Mouse (Mus musculus) kidney, adult 2 months (tissue): Measurements from ENCODE around the gene Gcnt3. TPM values are rescaled to one million over a fixed set of nuclear protein-coding genes. Genes with fewer than 3 reads are reported as not detected.
A peak's percentile ranks its signal among the peaks of the same experiment; 100 is the strongest.

Experiments used
- DNase-seq: peaks from one replicate; pipeline ENCODE4 v3.0.0; 2021
- H3K27ac ChIP-seq: fragments of 200-500 bp; 2 replicates; pipeline ENCODE4 v1.5.1; 2012; ENCODE audit warnings: low read depth, low read length, control low read depth, inconsistent platforms; ENCODE audit not compliant: insufficient read depth
- H3K27me3 ChIP-seq: fragments of 200-500 bp; replicated peaks from 2 replicates; pipeline ENCODE4 v1.6.1; 2012; ENCODE audit warnings: mild to moderate bottlenecking, moderate library complexity, low read length, inconsistent platforms; ENCODE audit not compliant: control insufficient read depth, insufficient read depth
- H3K36me3 ChIP-seq: fragments of 200-500 bp; 2 replicates; pipeline ENCODE4 v1.6.1; 2012; ENCODE audit warnings: mild to moderate bottlenecking, moderate library complexity, low read length, inconsistent platforms; ENCODE audit not compliant: control insufficient read depth, insufficient read depth
- H3K4me1 ChIP-seq: fragments of 200-500 bp; 2 replicates; pipeline ENCODE4 v1.6.1; 2011; ENCODE audit warnings: low read length; ENCODE audit not compliant: control insufficient read depth, insufficient read depth
- H3K4me3 ChIP-seq: fragments of 200-500 bp; 2 replicates; pipeline ENCODE4 v1.5.1; 2011; ENCODE audit warnings: mild to moderate bottlenecking, low read depth, low read length, control low read depth; ENCODE audit not compliant: insufficient read depth
- CTCF ChIP-seq: fragments of 200-500 bp; conservative IDR thresholded peaks from 2 replicates; pipeline ENCODE4 v1.5.1; 2011; ENCODE audit warnings: low read depth, mild to moderate bottlenecking, control low read depth, low read length, moderate library complexity, mixed read lengths; ENCODE audit not compliant: insufficient read depth, insufficient read length
- POLR2A ChIP-seq: fragments of 200-500 bp; IDR thresholded peaks from one replicate; pipeline ENCODE4 v1.6.1; 2011; ENCODE audit warnings: low read depth, low read length, control low read depth
- WGBS: fragments of 180-500 bp; shearing (Covaris S2); methylation state at CpG from one replicate; pipeline ENCODE4 v1.1.7; 2018; 5-methylcytosine and 5-hydroxymethylcytosine counted together
- polyA plus RNA-seq: library from polyadenylated mRNA; depleted of rRNA; stranded (reverse); fragments of >200 nt; gene quantifications from 2 replicates; pipeline ENCODE4 v1.2.3, GENCODE M21; 2012

Gene Gcnt3
- polyA plus RNA-seq, 1 experiment: 0.30 TPM

DNA sequence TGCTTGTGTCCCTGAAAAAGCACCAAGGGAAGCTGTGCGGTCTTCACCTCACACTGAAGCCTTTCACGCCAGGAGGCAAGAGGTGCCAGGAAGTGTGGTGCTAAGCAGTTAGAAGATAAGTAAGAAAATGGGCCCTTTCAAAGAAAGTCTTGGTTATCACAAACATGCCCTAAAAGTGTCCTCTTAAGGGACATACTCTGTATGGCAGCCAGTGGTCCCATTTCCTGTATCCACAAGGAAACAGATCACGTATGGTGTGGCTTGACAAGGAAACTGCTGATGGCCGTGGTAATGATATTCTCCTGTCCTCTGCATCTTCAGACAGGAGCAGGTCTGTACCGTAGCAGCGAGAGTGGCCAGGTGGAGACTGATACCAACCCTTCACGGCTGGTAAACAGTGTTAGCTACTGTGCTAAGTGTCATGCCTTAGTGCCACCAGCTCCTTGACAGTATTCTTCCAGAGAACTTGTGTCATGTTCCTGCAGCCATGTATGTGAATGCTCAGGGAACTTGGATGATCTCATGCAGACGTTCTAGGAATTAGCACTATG lies 28.1 kb downstream of the Gcnt3 start:
- H3K27me3 ChIP-seq: no peaks in the 10 kb centered on the region
- H3K4me1 ChIP-seq: peaks cover 6% of the 10 kb centered on the region; the same call in 1 of the 2 replicates
- peaks cover 8% of the 10 kb centered on the region for H3K36me3 ChIP-seq
- no peak overlapping the region for H3K4me3 ChIP-seq
- WGBS: 85% methylated on average over 8 of the region's 8 CpGs
- no peak overlapping the region for H3K27ac ChIP-seq
- DNase-seq: no peak
- no peak for TF ChIP-seq POLR2A

GRCm38 (mm10) chr9:70007506-70008248 lies 30.2 kb downstream of the Gcnt3 start:
- Histone ChIP-seq H3K27ac (no peak overlapping the region), H3K27me3 (no peaks in the 10 kb centered on the region), H3K36me3 (peaks cover 8% of the 10 kb centered on the region), H3K4me3 (no peak overlapping the region), H3K4me1 (peaks cover 3% of the 10 kb centered on the region; the same call in 1 of the 2 replicates)
- WGBS: 88% methylated on average over 14 of the region's 14 CpGs
- DNase-seq: no peak
- TF ChIP-seq CTCF: no peak
- TF ChIP-seq POLR2A: no peak

DNA sequence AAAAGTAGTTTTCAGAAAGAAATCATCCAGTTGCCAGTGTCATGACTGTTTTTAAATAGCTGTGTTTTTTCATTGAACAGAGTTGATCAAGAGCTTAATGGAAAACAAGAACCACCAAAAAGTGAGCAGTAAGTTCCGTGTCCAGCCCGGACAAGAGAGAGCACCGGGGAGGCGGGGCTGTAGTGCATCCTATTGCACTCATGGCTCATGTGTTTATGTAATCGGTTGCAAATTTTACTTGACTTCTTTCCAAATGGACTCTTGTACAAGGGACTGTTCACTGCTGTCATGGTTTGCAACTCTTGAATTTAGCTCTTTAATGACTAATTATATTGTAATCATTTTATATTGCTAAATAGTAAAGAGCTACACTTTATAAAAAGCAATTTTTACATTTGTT lies 30.9 kb downstream of the Gcnt3 start:
- TF ChIP-seq CTCF (no peak), POLR2A (no peak)
- Histone ChIP-seq H3K27ac (no peak overlapping the region), H3K36me3 (peaks cover 8% of the 10 kb centered on the region), H3K4me1 (peaks cover 1% of the 10 kb centered on the region; the same call in 1 of the 2 replicates), H3K4me3 (no peak overlapping the region), H3K27me3 (no peaks in the 10 kb centered on the region)
- 59% methylated on average over 5 of the region's 5 CpGs for WGBS
- DNase-seq: peak; percentile 81

DNA sequence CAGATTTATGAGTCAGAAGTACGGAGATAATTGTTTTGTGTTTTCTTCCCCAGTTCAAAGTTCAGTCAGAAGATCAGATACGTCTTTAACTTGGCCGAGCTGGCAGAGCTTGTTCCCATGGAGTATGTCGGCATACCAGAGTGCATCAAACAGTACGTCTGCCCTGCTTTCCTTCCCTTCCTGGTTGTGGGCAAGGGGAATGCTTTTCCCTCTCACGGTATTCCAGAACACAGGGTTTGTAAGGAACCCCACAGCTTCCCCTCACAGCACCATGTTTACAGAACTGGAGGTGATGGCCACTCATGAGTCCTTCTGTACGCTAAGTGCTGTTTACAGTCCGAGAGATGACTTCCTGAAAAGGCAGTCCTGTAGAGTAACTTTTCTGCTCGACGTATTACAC lies 34.4 kb downstream of the Gcnt3 start:
- Histone ChIP-seq H3K4me3 (no peak overlapping the region), H3K4me1 (no peaks in the 10 kb centered on the region), H3K27ac (no peak overlapping the region), H3K27me3 (no peaks in the 10 kb centered on the region), H3K36me3 (peaks cover 20% of the 10 kb centered on the region)
- 74% methylated on average over 10 of the region's 10 CpGs for WGBS
- TF ChIP-seq CTCF (no peak), POLR2A (no peak)
- DNase-seq: no peak

DNA sequence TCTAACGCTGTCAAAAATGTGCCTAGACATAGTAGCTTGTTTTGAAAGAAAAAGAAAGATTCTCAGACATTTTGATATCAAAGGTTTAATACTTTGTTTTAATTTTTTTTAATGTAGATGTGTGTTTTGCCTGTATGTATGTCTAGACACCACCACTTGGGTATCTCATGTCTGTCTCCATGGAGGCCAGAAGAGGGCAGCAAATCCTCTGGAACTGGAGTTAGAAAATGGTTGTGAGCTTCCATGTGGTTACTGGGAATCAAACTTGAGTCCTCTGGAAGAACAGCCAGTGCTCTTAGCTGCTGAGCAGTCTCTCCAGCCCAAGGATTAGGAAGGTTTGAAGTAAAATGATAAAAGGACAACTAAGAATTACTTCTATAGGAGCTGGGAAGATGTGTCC lies 38.6 kb downstream of the Gcnt3 start:
- 75% methylated on average over 1 of the region's 1 CpGs for WGBS
- TF ChIP-seq POLR2A (no peak), CTCF (no peak; the same call in 1 of the 2 replicates)
- peaks cover under 1% of the 10 kb centered on the region; the same call in 1 of the 2 replicates for H3K4me1 ChIP-seq
- H3K27me3 ChIP-seq: no peaks in the 10 kb centered on the region
- H3K36me3 ChIP-seq: peaks cover 22% of the 10 kb centered on the region
- no peak overlapping the region for H3K4me3 ChIP-seq
- DNase-seq: no peak
- no peak overlapping the region for H3K27ac ChIP-seq

GRCm38 (mm10) chr9:69994547-69994946 lies 43.3 kb downstream of the Gcnt3 start:
- peaks cover 13% of the 10 kb centered on the region for H3K36me3 ChIP-seq
- no peaks in the 10 kb centered on the region for H3K27me3 ChIP-seq
- no peak overlapping the region for H3K27ac ChIP-seq
- no peak for TF ChIP-seq POLR2A
- no peak for TF ChIP-seq CTCF
- no peak overlapping the region for H3K4me3 ChIP-seq
- peaks cover 3% of the 10 kb centered on the region for H3K4me1 ChIP-seq
- no peak for DNase-seq
- 88% methylated on average over 5 of the region's 5 CpGs for WGBS

- Histone ChIP-seq H3K27me3 (no peaks in the 10 kb centered on the region), H3K27ac (no peak overlapping the region), H3K4me1 (peaks cover 3% of the 10 kb centered on the region), H3K4me3 (no peak overlapping the region), H3K36me3 (peaks cover 8% of the 10 kb centered on the region)
- WGBS: 57% methylated on average over 1 of the region's 1 CpGs
- no peak for DNase-seq
- TF ChIP-seq CTCF: no peak
- TF ChIP-seq POLR2A: no peak
Measured at GRCm38 (mm10) chr9:69993479-69993878, 44.4 kb downstream of the Gcnt3 start.
